ENCODE assay signal across 8 mouse cellular contexts in genomic region chr5:123609843-123610242, GRCm38 (mm10). TPM values are rescaled to one million over a fixed set of nuclear protein-coding genes. Genes with fewer than 3 reads are reported as not detected.
DNase-seq lines count a peak whose midpoint lies in the region; ATAC-seq and TF ChIP-seq lines count a peak whose summit lies in the region.

No protein-coding gene starts in this region.

- peaks cover 45% of the 10 kb centered on the region for H3K36me3 ChIP-seq in kidney, postnatal 0 days (ENCODE audit: insufficient read depth, low read length)
- peaks cover 20% of the 10 kb centered on the region; the same call in 1 of the 2 replicates for H3K36me3 ChIP-seq in liver, embryonic 11.5 days (ENCODE audit: control insufficient read depth, insufficient read depth, low read length)

- H3K9ac ChIP-seq in kidney, postnatal 0 days (ENCODE audit: low read depth, low read length) = no peak overlapping the region
- H3K9ac ChIP-seq in liver, embryonic 11.5 days (ENCODE audit: low read depth, low read length) = no peak overlapping the region

- 36% methylated on average over 4 of the region's 4 CpGs for WGBS in kidney, postnatal 0 days
- WGBS in liver, embryonic 11.5 days = 30% methylated on average over 4 of the region's 4 CpGs

- peak; percentile 82 for DNase-seq in CD4-positive, CD25-positive, alpha-beta regulatory T cell, adult 2 months (ENCODE audit: low read depth, low spot score)
- peak; percentile 83 for DNase-seq in R1 (ENCODE audit: low read depth, low spot score)
- peak; percentile 73 for DNase-seq in cerebellum, adult 9-11 months
- DNase-seq in frontal cortex, postnatal 36 days (ENCODE audit: low spot score in 2 of 2) = peak; percentile 88 to 94
- DNase-seq in kidney, postnatal 0 days (ENCODE audit: low spot score) = peak; percentile 83
- peak; percentile 49 for DNase-seq in liver, embryonic 11.5 days (ENCODE audit: low spot score)
- peak; percentile 27 for DNase-seq in ovary, postnatal 10 days (ENCODE audit: low spot score)
- DNase-seq in thymus, postnatal 4 days = peak; percentile 74

- H3K27ac ChIP-seq in kidney, postnatal 0 days = no peak overlapping the region
- no peak overlapping the region for H3K27ac ChIP-seq in liver, embryonic 11.5 days (ENCODE audit: low read depth, low read length)

- no peak for ATAC-seq in kidney, postnatal 0 days (replicated peaks; ENCODE audit: low FRiP score, low read depth)
- 0 out of 2 replicates have a peak, but pooled peaks have one; percentile 54 for ATAC-seq in liver, embryonic 11.5 days (replicated peaks; ENCODE audit: low FRiP score)

- no peak overlapping the region for H3K4me2 ChIP-seq in kidney, postnatal 0 days (ENCODE audit: low read length)
- H3K4me2 ChIP-seq in liver, embryonic 11.5 days = no peak overlapping the region

- H3K4me1 ChIP-seq in kidney, postnatal 0 days (replicated peaks; ENCODE audit: insufficient read depth, low read length) = no peaks in the 10 kb centered on the region
- H3K4me1 ChIP-seq in liver, embryonic 11.5 days (replicated peaks; ENCODE audit: control insufficient read depth, insufficient read depth, low read length) = no peaks in the 10 kb centered on the region

- H3K4me3 ChIP-seq in kidney, postnatal 0 days (replicated peaks; ENCODE audit: low read depth, low read length) = no peak overlapping the region
- no peak overlapping the region for H3K4me3 ChIP-seq in liver, embryonic 11.5 days (ENCODE audit: low read depth, low read length)

- peak; percentile 91 for TF ChIP-seq CTCF in kidney, postnatal 0 days (IDR thresholded peaks at IDR 0.05; ENCODE audit: low read depth)

- H3K9me3 ChIP-seq in kidney, postnatal 0 days (replicated peaks; ENCODE audit: low read length) = no peaks in the 10 kb centered on the region
- H3K9me3 ChIP-seq in liver, embryonic 11.5 days (ENCODE audit: control insufficient read depth, low read length) = no peaks in the 10 kb centered on the region

- H3K27me3 ChIP-seq in kidney, postnatal 0 days (ENCODE audit: insufficient read depth, low read length) = no peaks in the 10 kb centered on the region
- no peaks in the 10 kb centered on the region for H3K27me3 ChIP-seq in liver, embryonic 11.5 days (replicated peaks; ENCODE audit: control insufficient read depth, insufficient read depth, low read length)

RNA-seq across cellular contexts. Expression of gene Vps33a, which starts 37.0 kb away (rescaled TPM):
- 23.4 and 25.0 TPM in 2 replicates for polyA plus RNA-seq in kidney, postnatal 0 days (2015; fragmentation: Nextera tagmentation; extraction: Ambion mirVana)
- 36.0 and 36.9 TPM in 2 replicates for polyA plus RNA-seq in liver, embryonic 11.5 days (2014; fragmentation: Nextera tagmentation; extraction: Ambion mirVana)

Comparison
In these comparisons a context has a peak if more than half of its experiments do, and no peak if none do; other contexts are left out.
1. DNase-seq: peak in every context shown above with its lines; median percentile 91 in frontal cortex, postnatal 36 days; 83 in R1; 83 in kidney, postnatal 0 days; 82 in CD4-positive, CD25-positive, alpha-beta regulatory T cell, adult 2 months; 74 in thymus, postnatal 4 days; 73 in cerebellum, adult 9-11 months; 49 in liver, embryonic 11.5 days; 27 in ovary, postnatal 10 days.